Mouse (Mus musculus) kidney, adult 2 months (tissue): ENCODE measurements at regions not wholly inside any gene's neighbourhood (a gene's known extent, or its start where the extent isn't known, plus 50 kb on each side); places are given as distances from the start of the nearest gene placed in this dataset.

Experiments used
- DNase-seq: peaks from one replicate; pipeline ENCODE4 v3.0.0; 2021
- H3K27ac ChIP-seq: fragments of 200-500 bp; 2 replicates; pipeline ENCODE4 v1.5.1; 2012; ENCODE audit warnings: low read depth, low read length, control low read depth, inconsistent platforms; ENCODE audit not compliant: insufficient read depth
- H3K27me3 ChIP-seq: fragments of 200-500 bp; replicated peaks from 2 replicates; pipeline ENCODE4 v1.6.1; 2012; ENCODE audit warnings: mild to moderate bottlenecking, moderate library complexity, low read length, inconsistent platforms; ENCODE audit not compliant: control insufficient read depth, insufficient read depth
- H3K36me3 ChIP-seq: fragments of 200-500 bp; 2 replicates; pipeline ENCODE4 v1.6.1; 2012; ENCODE audit warnings: mild to moderate bottlenecking, moderate library complexity, low read length, inconsistent platforms; ENCODE audit not compliant: control insufficient read depth, insufficient read depth
- H3K4me1 ChIP-seq: fragments of 200-500 bp; 2 replicates; pipeline ENCODE4 v1.6.1; 2011; ENCODE audit warnings: low read length; ENCODE audit not compliant: control insufficient read depth, insufficient read depth
- H3K4me3 ChIP-seq: fragments of 200-500 bp; 2 replicates; pipeline ENCODE4 v1.5.1; 2011; ENCODE audit warnings: mild to moderate bottlenecking, low read depth, low read length, control low read depth; ENCODE audit not compliant: insufficient read depth
- CTCF ChIP-seq: fragments of 200-500 bp; conservative IDR thresholded peaks from 2 replicates; pipeline ENCODE4 v1.5.1; 2011; ENCODE audit warnings: low read depth, mild to moderate bottlenecking, control low read depth, low read length, moderate library complexity, mixed read lengths; ENCODE audit not compliant: insufficient read depth, insufficient read length
- POLR2A ChIP-seq: fragments of 200-500 bp; IDR thresholded peaks from one replicate; pipeline ENCODE4 v1.6.1; 2011; ENCODE audit warnings: low read depth, low read length, control low read depth
- WGBS: fragments of 180-500 bp; shearing (Covaris S2); methylation state at CpG from one replicate; pipeline ENCODE4 v1.1.7; 2018; 5-methylcytosine and 5-hydroxymethylcytosine counted together

- H3K27ac ChIP-seq, result no peak overlapping the region
- no peak for DNase-seq
- WGBS, result 61% methylated on average over 2 of the region's 2 CpGs
- no peaks in the 10 kb centered on the region for H3K36me3 ChIP-seq
- TF ChIP-seq POLR2A (no peak), CTCF (no peak)
- no peaks in the 10 kb centered on the region for H3K27me3 ChIP-seq
- no peak overlapping the region for H3K4me3 ChIP-seq
- H3K4me1 ChIP-seq, result no peaks in the 10 kb centered on the region
These were observed 94.9 kb upstream of the Erbb4 start for GRCm38 (mm10) chr1:69202745-69203144.

- H3K36me3 ChIP-seq, result no peaks in the 10 kb centered on the region
- no peak for TF ChIP-seq POLR2A
- no peak for TF ChIP-seq CTCF
- DNase-seq, result peak; percentile 8
- WGBS, result 50% methylated on average over 5 of the region's 5 CpGs
- H3K4me1 ChIP-seq, result no peaks in the 10 kb centered on the region
- H3K27me3 ChIP-seq, result no peaks in the 10 kb centered on the region
- no peak overlapping the region for H3K27ac ChIP-seq
- no peak overlapping the region for H3K4me3 ChIP-seq
These were observed 57.3 kb upstream of the Erbb4 start for GRCm38 (mm10) chr1:69165202-69165601.
